ENCODE assay signal across 8 mouse cellular contexts in the genomic region with DNA sequence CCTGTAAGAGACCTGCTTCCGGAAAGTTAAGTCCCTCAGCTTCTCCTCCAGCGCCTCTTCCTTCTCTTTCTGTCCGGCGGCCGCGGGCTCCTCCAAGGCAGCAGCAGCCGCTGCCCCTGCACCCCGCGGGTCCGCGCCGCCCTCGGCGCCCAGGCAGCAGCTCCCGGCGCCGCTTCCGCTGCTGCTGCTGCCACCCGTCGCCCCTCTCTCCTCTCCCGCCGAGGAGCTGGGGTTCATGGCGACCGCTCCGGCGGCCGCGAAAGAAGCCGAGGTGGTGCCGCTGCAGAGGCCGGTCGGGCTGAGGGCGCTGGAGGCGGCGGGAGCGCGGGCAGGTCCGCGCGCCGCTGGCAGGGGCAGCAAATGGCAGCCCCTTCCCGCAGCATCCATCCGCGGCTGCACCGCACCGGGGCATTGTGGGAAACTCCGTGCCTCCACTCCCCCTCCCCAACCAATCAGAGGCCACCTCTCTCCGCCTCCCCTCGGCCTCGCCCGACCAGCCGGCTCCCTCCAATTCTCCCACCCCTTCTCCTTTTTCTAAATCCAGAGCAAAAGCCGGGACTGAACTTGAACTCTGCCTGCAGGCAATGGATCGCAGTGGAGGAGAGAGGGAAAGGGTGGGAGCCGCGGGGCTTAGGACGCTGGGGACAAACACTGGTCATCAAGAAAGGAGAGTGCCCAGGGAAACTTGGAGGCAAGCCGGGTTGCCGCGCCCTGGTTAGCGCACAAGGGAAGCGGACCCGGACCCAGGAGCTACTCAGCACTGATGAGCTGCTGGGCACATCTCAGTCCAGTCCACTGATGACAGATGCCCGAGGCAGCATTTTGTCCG. TPM values are rescaled to one million over a fixed set of nuclear protein-coding genes. Genes with fewer than 3 reads are reported as not detected.
A peak's percentile ranks its signal among the peaks of the same experiment; 100 is the strongest.
DNase-seq lines count a peak whose midpoint lies in the region; ATAC-seq and TF ChIP-seq lines count a peak whose summit lies in the region.

Dgki (minus strand) TSS at position 623 of the 829 bp plus-strand sequence.

- H3K9ac ChIP-seq in hindbrain, embryonic 11.5 days (ENCODE audit: low read depth, low read length), result peak within 1 kb of the TSS; percentile 75
- H3K9ac ChIP-seq in stomach, postnatal 0 days (ENCODE audit: low read length), result peak within 1 kb of the TSS; percentile 63

- H3K27ac ChIP-seq in bone marrow macrophage, adult 2 months (ENCODE audit: insufficient read depth, low read depth, low read length), result no peak within 1 kb of the TSS
- H3K27ac ChIP-seq in embryonic fibroblast, embryonic 13.5 days (ENCODE audit: insufficient read depth, low read length), result no peak within 1 kb of the TSS
- H3K27ac ChIP-seq in hindbrain, embryonic 11.5 days (ENCODE audit: low read depth, low read length), result peak within 1 kb of the TSS; percentile 51; the same call in 1 of the 2 replicates
- no peak within 1 kb of the TSS for H3K27ac ChIP-seq in stomach, postnatal 0 days (replicated peaks)

- TF ChIP-seq EP300 in stomach, postnatal 0 days (optimal IDR thresholded peaks at IDR 0.05), result no peak

- peak; percentile 3 for DNase-seq in CD4-positive, CD25-positive, alpha-beta regulatory T cell, adult 2 months (ENCODE audit: low read depth, low spot score)
- DNase-seq in hindbrain, embryonic 11.5 days (ENCODE audit: low spot score), result peak; percentile 84
- DNase-seq in left cerebral cortex, adult 11 months (ENCODE audit: low spot score), result peak; percentile 82
- peak; percentile 75 for DNase-seq in mesoderm, embryonic 11.5 days (ENCODE audit: low read depth, low spot score)
- peak; percentile 31 for DNase-seq in stomach, postnatal 0 days (ENCODE audit: low spot score)

- TF ChIP-seq CTCF in bone marrow macrophage, adult 2 months (IDR thresholded peaks at IDR 0.05; ENCODE audit: low read depth, low read length), result no peak
- TF ChIP-seq CTCF in embryonic fibroblast, embryonic 13.5 days (IDR thresholded peaks at IDR 0.05; ENCODE audit: borderline replicate concordance, insufficient read depth, low read length), result no peak
- TF ChIP-seq CTCF in stomach, postnatal 0 days (IDR thresholded peaks at IDR 0.05; ENCODE audit: low read depth), result no peak

- H3K4me1 ChIP-seq in bone marrow macrophage, adult 2 months (ENCODE audit: control insufficient read depth, insufficient read depth, low read length), result no peaks in the 10 kb centered on the region
- no peaks in the 10 kb centered on the region for H3K4me1 ChIP-seq in embryonic fibroblast, embryonic 13.5 days (ENCODE audit: control insufficient read depth, insufficient read depth, low read length)
- 0 out of 2 replicates have a peak, but pooled peaks cover 5% of the 10 kb centered on the region for H3K4me1 ChIP-seq in hindbrain, embryonic 11.5 days (replicated peaks; ENCODE audit: control insufficient read depth, insufficient read depth, low read length)
- H3K4me1 ChIP-seq in stomach, postnatal 0 days (replicated peaks; ENCODE audit: control insufficient read depth, insufficient read depth), result no peaks in the 10 kb centered on the region; the same call in 1 of the 2 replicates

- H3K4me2 ChIP-seq in hindbrain, embryonic 11.5 days (replicated peaks; ENCODE audit: low read depth, low read length), result peak within 1 kb of the TSS; percentile 94
- H3K4me2 ChIP-seq in stomach, postnatal 0 days (replicated peaks; ENCODE audit: low read depth), result peak within 1 kb of the TSS; percentile 97

- peak within 1 kb of the TSS; percentile 17; the same call in 1 of the 2 replicates for H3K4me3 ChIP-seq in bone marrow macrophage, adult 2 months (ENCODE audit: insufficient read depth, low read length)
- H3K4me3 ChIP-seq in embryonic fibroblast, embryonic 13.5 days (ENCODE audit: insufficient read depth, low read length), result peak within 1 kb of the TSS; percentile 43
- H3K4me3 ChIP-seq in hindbrain, embryonic 11.5 days (ENCODE audit: low read depth, low read length), result peak within 1 kb of the TSS; percentile 73
- H3K4me3 ChIP-seq in stomach, postnatal 0 days (ENCODE audit: low read depth, low read length), result peak within 1 kb of the TSS; percentile 64

- TF ChIP-seq POLR2A in bone marrow macrophage, adult 2 months (IDR thresholded peaks at IDR 0.05; ENCODE audit: borderline replicate concordance, low read depth, low read length), result no peak
- no peak for TF ChIP-seq POLR2A in embryonic fibroblast, embryonic 13.5 days (IDR thresholded peaks at IDR 0.05; ENCODE audit: low read depth, low read length)

- no peaks in the 10 kb centered on the region for H3K9me3 ChIP-seq in hindbrain, embryonic 11.5 days (ENCODE audit: control insufficient read depth, low read length)
- H3K9me3 ChIP-seq in stomach, postnatal 0 days (ENCODE audit: control insufficient read depth, low read length), result no peaks in the 10 kb centered on the region

- no peaks in the 10 kb centered on the region for H3K36me3 ChIP-seq in hindbrain, embryonic 11.5 days (ENCODE audit: control insufficient read depth, insufficient read depth, low read length)
- H3K36me3 ChIP-seq in stomach, postnatal 0 days (ENCODE audit: control insufficient read depth, insufficient read depth, low read length), result no peaks in the 10 kb centered on the region

- no peak for ATAC-seq in CD4-positive, CD25-positive, alpha-beta regulatory T cell, adult 4 months
- peak; percentile 96 for ATAC-seq in hindbrain, embryonic 11.5 days (ENCODE audit: low FRiP score)
- peak; percentile 51; the same call in 1 of the 2 replicates for ATAC-seq in stomach, postnatal 0 days (ENCODE audit: low FRiP score, low TSS enrichment)

- H3K27me3 ChIP-seq in hindbrain, embryonic 11.5 days (ENCODE audit: control insufficient read depth, insufficient read depth, low read length), result peaks cover 20% of the 10 kb centered on the region; the same call in 1 of the 2 replicates
- peaks cover 3% of the 10 kb centered on the region; the same call in 1 of the 2 replicates for H3K27me3 ChIP-seq in stomach, postnatal 0 days (ENCODE audit: control insufficient read depth, insufficient read depth, low read length)

- under 1% methylated on average over 35 of the region's 65 CpGs for WGBS in hindbrain, embryonic 11.5 days
- WGBS in stomach, postnatal 0 days, result 2% methylated on average over 61 of the region's 65 CpGs

RNA-seq across cellular contexts. Expression of gene Dgki, which starts in this region (rescaled TPM):
- polyA plus RNA-seq in CD4-positive, CD25-positive, alpha-beta regulatory T cell, adult 4 months (2017; shearing (Covaris generic)), result under 1 TPM in 1 of 2 experiments, not detected in 1; 0.19 TPM
- not detected in 2 replicates for polyA plus RNA-seq in bone marrow macrophage, adult 2 months (2012; ENCODE audit: insufficient read depth, insufficient read length, missing spikeins)
- polyA plus RNA-seq in embryonic fibroblast, embryonic 13.5 days (2011; ENCODE audit: insufficient read length, low read depth, missing spikeins), result 0.25 and 0.33 TPM in 2 replicates
- polyA plus RNA-seq in hindbrain, embryonic 11.5 days (2014; fragmentation: Nextera tagmentation; extraction: Ambion mirVana), result 2.6 and 3.0 TPM in 2 replicates
- polyA plus RNA-seq in stomach, postnatal 0 days (2015; fragmentation: Nextera tagmentation; extraction: Ambion mirVana), result 0.39 and 0.56 TPM in 2 replicates

Comparison
In these comparisons a context has a peak if more than half of its experiments do, and no peak if none do; other contexts are left out.
1. Peak in DNase-seq, ATAC-seq, H3K4me3 ChIP-seq, H3K9ac ChIP-seq and H3K4me2 ChIP-seq in stomach, postnatal 0 days; RNA of the gene not detected or under 1 TPM.
2. DNase-seq: peak in every context shown above with its lines; median percentile 84 in hindbrain, embryonic 11.5 days; 82 in left cerebral cortex, adult 11 months; 75 in mesoderm, embryonic 11.5 days; 31 in stomach, postnatal 0 days; 3 in CD4-positive, CD25-positive, alpha-beta regulatory T cell, adult 2 months.
3. H3K4me3 ChIP-seq: peak in every context shown above with its lines; median percentile 73 in hindbrain, embryonic 11.5 days; 64 in stomach, postnatal 0 days; 43 in embryonic fibroblast, embryonic 13.5 days; 17 in bone marrow macrophage, adult 2 months.